In the genomic region with DNA sequence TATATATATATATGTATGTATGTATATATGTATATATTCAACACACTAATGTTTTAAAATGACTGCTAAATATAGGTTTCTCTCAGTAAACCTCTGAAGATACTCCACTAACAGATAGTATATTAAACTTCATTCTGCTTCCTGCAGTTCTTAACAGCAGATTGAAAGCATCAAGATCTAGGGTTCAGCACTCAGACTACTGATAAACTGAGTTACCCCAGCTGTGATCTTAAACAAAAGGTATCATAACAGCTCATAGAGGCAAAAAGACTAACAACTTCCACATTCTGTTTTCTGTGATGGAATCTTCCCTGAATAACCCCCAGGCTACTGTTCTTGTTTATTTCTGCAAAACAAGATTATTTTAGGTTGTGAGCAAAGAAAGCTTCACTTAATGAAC, we compare ENCODE assay signal across 16 mouse cellular contexts.
"Had no signal": no experiment of that assay in that cellular context is flagged by ENCODE, and none has a peak within 500 bp of the region (broad histone marks: within the 10 kb centered on the region; RNA-seq: fewer than 3 reads in every experiment).

No protein-coding gene starts in this region.

- H3K27me3 ChIP-seq: neural tube, embryonic 13.5 days; neural tube, embryonic 15.5 days; stomach, embryonic 15.5 days had no signal

- H3K4me3 ChIP-seq: neural tube, embryonic 13.5 days; neural tube, embryonic 15.5 days; stomach, embryonic 15.5 days had no signal

- DNase-seq: retina, postnatal 1 day; right cerebral cortex, adult 18-20 months; right cerebral cortex, postnatal 14 days; right cerebral cortex, postnatal 25 days; right cerebral cortex, postnatal 4 days; spleen, adult 18-20 months; thymus, adult 18-20 months; thymus, adult 2 months; thymus, postnatal 14 days; thymus, postnatal 25 days; thymus, postnatal 36 days; thymus, postnatal 4 days had no signal

- H3K4me1 ChIP-seq: neural tube, embryonic 13.5 days; neural tube, embryonic 15.5 days; stomach, embryonic 15.5 days had no signal

- H3K9ac ChIP-seq: neural tube, embryonic 13.5 days; neural tube, embryonic 15.5 days; stomach, embryonic 15.5 days had no signal

- H3K36me3 ChIP-seq: neural tube, embryonic 13.5 days; neural tube, embryonic 15.5 days; stomach, embryonic 15.5 days had no signal

- H3K9me3 ChIP-seq: neural tube, embryonic 13.5 days; neural tube, embryonic 15.5 days; stomach, embryonic 15.5 days had no signal

- H3K4me2 ChIP-seq: neural tube, embryonic 13.5 days; neural tube, embryonic 15.5 days; stomach, embryonic 15.5 days had no signal

- H3K27ac ChIP-seq: neural tube, embryonic 13.5 days; neural tube, embryonic 15.5 days; stomach, embryonic 15.5 days; stomach, postnatal 0 days had no signal
